Mouse (Mus musculus) Patski (cell line): ENCODE measurements around the gene Rmi2. TPM values are rescaled to one million over a fixed set of nuclear protein-coding genes. Genes with fewer than 3 reads are reported as not detected.
"Not testable (repeated sequence)": the region's sequence is repeated elsewhere in the genome, so short reads cannot be mapped to it uniquely, and the experiment has no call there.

Source experiments
- ATAC-seq: fragments of 100-300 bp; one replicate; pipeline ENCODE4 v1.8.0; 2021
- CTCF ChIA-PET: fragments of 350-600 bp; sonication (Branson Sonifier 250); formaldehyde crosslinking; loops from one replicate; lab custom pipeline; 2022; ENCODE audit warnings: inconsistent platforms; lab: Charles Lee
- POLR2A ChIA-PET: fragments of 350-600 bp; sonication (Branson Sonifier 250); formaldehyde crosslinking; loops from one replicate; lab custom pipeline; 2022; ENCODE audit warnings: antibody characterized with exemption, inconsistent platforms; lab: Charles Lee
- DNase-seq: peaks from one replicate; pipeline ENCODE4 v3.0.0-alpha.2; 2011; ENCODE audit warnings: low read depth, low spot score
- H3K27me3 ChIP-seq: fragments of 371-371 bp; one replicate; pipeline ENCODE4 v1.5.1; 2021
- CTCF ChIP-seq: fragments of 100-300 bp; IDR thresholded peaks from one replicate; pipeline ENCODE4 v1.5.1; 2021
- in situ Hi-C: fragments of 300-500 bp; cut with MboI; formaldehyde crosslinking; loops from 3 replicates; pipeline ENCODE4 v1.11.1; 2018; ENCODE audit warnings: low pct_unique_long_range_greater_than_20kb, mixed read lengths
- polyA plus RNA-seq: library from polyadenylated mRNA; unstranded; gene quantifications from one replicate; pipeline ENCODE4 v1.2.3, GENCODE M21; 2021

The Rmi2 gene
- polyA plus RNA-seq, 1 experiment from 2014 or later = 1.6 TPM

DNA sequence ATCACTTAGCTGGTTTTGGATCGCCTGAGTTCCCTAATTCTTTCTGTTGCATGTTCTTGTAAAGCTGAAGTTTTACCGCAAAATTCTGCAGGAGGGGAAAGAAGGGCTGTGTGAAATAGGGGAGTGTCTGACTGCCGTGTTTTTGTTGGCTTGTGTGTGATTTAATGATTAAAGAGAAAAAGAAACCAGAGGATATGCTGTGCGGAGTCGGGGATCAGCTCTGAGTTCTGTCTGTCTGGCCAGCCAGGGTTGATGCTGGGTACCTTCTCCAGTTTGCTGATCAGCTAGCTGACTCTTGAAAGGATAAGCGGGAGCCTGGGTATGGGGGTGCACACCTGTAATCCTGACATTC, 9.4 kb downstream of the Rmi2 start:
- no peak for TF ChIP-seq CTCF
- DNase-seq (no peak), ATAC-seq (no peak)
- H3K27me3 ChIP-seq = no peaks in the 10 kb centered on the region
- ChIA-PET CTCF (interaction anchor here (1.1 kb wide), 1 partner anchor 204 kb away, joined by 3 read pairs; no protein-coding TSS in a partner anchor), POLR2A (no interaction called here)
- in situ Hi-C loops = no loop called here

DNA sequence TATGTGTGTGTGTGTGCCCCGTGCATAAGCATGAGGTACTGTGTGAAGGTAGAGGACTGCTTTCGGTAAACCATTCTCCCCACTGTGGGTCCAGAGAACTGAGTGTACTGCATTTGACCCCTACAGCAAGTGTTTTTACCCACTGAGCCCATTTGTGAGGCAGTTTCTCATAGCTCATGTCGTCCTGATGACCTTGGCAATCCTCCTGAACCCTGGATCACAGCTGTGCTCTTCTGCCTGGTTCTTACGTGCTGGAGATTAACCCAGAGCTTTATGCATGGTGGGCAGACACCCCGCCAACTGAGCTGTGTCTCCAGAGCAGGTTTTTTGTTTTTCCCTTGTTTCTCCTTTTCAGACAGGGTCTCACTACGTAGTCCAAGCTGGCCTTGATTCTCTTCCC, 11.1 kb downstream of the Rmi2 start:
- ATAC-seq (no peak), DNase-seq (no peak)
- ChIA-PET CTCF (interaction anchor here (0.7 to 3.5 kb wide), 14 partner anchors 8 to 300 kb away, joined by 3 to 18 read pairs (median 6); partner anchors contain the start of genes Socs1 and Tnp2), POLR2A (interaction anchor here (0.6 to 1.0 kb wide), 3 partner anchors 34 to 135 kb away, joined by 3 read pairs; no protein-coding TSS in a partner anchor)
- TF ChIP-seq CTCF = no peak
- no peaks in the 10 kb centered on the region for H3K27me3 ChIP-seq
- in situ Hi-C loops = loop anchor here (5.0 kb wide), 2 partner anchors 209 to 279 kb away; no protein-coding TSS in a partner anchor

DNA sequence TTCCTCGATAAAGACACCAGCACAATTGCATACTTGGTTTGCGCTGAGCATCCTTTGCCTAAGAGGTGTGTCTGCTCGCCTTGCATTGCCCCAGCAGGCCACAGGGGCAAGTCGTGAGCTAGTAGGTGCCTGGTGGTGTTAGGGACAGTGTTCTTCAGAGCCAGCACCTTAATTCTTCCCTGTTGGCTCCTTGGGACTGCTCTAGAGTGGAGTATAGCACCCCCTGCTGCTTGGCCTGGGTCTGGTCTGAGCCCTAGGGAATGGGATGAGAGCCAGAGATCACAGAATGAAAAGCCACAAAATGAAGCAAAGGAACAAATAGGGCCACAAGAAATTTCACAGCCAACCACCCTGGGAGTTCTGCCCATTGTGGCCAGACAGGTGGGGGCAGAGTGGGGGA, 11.6 kb downstream of the Rmi2 start:
- DNase-seq (peak; percentile 62), ATAC-seq (peak; percentile 91)
- in situ Hi-C loops = loop anchor here (5.0 kb wide), 2 partner anchors 209 to 279 kb away; no protein-coding TSS in a partner anchor
- POLR2A ChIA-PET = interaction anchor here (0.6 to 1.0 kb wide), 3 partner anchors 34 to 206 kb away, joined by 3 read pairs; no protein-coding TSS in a partner anchor
- CTCF ChIA-PET = interaction anchor here (0.7 to 3.5 kb wide), 18 partner anchors 9 to 300 kb away, joined by 3 to 18 read pairs (median 6); partner anchors contain the start of genes Socs1 and Tnp2
- TF ChIP-seq CTCF = no peak
- no peaks in the 10 kb centered on the region for H3K27me3 ChIP-seq

DNA sequence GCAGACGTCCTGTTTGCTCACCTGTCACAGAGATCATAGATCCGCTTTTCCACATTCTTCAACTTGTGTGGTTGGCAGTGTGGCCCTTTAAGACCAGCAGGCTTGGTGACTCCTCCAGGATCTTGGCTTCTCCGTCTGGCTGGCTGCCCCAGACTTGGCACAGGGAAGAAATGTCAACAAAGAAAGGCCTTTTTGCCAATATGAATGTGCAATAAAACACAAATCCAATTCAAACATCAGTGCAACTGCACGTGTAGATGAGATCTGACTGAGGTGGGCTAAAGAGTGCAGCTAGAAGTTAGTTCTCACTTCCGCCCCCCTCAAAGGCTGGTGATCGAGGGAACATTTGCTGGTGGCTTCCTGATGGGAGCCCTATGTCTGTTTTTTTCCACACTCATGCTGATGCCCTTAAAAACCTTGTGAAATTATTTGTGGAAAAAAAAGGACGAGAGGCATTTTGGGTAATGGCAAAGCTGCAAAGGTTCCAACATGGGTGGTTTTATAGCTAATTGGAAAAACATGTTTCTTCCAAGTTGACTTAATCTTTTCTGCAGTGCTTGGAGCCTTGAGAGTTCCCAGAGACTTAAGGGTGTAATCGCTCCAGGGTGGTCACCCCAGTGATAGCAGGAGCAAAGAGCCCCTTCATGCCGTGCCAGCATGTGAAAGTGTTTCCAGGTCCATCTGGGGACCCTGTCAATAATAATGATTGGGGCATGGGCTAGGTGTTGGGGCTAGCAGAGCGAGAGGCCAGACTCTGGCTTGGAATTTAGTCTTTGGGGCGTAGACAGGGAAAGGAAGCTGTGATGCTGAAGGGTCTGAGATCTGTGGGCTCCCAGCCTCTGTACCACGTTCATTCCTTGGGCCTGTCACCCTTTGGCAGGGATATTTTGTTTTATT, 15.4 kb downstream of the Rmi2 start:
- POLR2A ChIA-PET = no interaction called here

DNA sequence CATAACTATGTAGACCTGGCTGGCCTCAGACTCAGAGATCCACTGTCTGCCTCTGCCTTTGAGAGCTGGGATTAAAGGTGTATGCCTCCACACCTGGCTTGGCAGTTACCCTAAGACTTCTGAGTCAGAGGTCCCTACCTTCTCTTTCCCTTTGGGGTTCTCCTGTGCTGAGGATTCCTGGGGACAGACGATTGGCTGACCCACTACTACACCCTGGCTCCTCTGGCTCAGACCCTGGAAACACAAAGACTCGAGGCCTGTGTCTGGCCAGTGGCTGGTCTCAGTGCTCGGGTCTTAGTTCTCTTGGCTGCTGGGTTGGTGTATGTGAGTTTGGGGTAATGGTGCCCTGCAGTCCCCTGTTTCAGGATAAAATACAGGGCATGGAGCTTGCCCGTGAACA, 16.0 kb downstream of the Rmi2 start:
- no peaks in the 10 kb centered on the region for H3K27me3 ChIP-seq
- DNase-seq (no peak), ATAC-seq (no peak)
- no peak for TF ChIP-seq CTCF
- ChIA-PET CTCF (interaction anchor here (0.9 kb wide), 1 partner anchor 281 kb away, joined by 3 read pairs; no protein-coding TSS in a partner anchor), POLR2A (no interaction called here)
- in situ Hi-C loops = no loop called here

More for the DNA sequence above, 15.4 kb downstream of the Rmi2 start:
- in situ Hi-C loops = loop anchor here (5.0 kb wide), 2 partner anchors 213 to 283 kb away; no protein-coding TSS in a partner anchor
- no peak for DNase-seq
- CTCF ChIA-PET = interaction anchor here (0.6 to 1.3 kb wide), 3 partner anchors 12 to 280 kb away, joined by 3 read pairs; no protein-coding TSS in a partner anchor
- no peak for ATAC-seq
- no peaks in the 10 kb centered on the region for H3K27me3 ChIP-seq
- TF ChIP-seq CTCF = no peak

DNA sequence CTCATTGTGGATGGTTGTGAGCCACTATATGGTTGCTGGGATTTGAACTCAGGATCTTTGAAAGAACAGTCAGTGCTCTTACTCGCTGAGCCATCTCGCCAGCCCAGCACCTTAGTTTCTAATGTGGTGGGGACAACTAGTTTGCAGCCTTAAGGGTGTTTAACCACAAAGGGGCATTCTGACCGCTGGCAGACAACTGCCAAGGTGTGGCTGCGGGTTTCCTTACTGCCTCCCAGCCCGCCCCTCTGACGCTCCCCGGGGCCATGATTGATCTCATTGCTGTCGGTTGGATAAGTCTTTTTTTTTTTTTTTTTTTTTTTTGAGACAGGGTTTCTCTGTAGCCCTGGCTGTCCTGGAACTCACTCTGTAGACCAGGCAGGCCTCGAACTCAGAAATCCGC, 17.4 kb downstream of the Rmi2 start:
- H3K27me3 ChIP-seq, ATAC-seq, in situ Hi-C loops, DNase-seq, CTCF ChIA-PET, POLR2A ChIA-PET: not testable (repeated sequence)

DNA sequence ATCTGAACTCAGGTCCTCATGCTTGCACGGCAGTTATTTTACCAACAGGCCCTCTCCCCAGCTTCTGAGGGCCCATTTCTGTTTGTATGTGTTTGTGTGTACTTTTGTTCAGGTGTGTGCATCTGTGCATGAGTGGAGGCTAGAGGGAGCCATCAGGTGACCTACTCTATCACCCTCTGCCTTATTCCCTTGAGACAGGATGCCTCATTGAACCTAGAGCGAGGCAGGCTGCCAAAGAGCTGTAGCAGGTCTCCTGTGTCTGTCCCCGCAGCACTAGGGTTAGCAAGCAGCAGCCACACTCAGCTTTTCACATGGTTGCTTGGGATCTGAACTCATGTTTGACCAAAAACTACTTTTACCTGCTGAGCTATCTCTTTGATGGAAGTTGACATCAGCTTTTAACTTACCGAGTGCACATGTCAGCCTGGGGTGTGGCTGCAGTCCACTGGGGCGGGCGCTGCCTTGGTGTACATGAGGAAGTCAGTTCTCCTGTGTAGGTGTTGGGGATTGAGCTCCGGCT, 24.9 kb downstream of the Rmi2 start:
- ChIA-PET CTCF (interaction anchor here (1.0 to 3.4 kb wide), 3 partner anchors 8 to 290 kb away, joined by 3 to 17 read pairs (median 5); no protein-coding TSS in a partner anchor), POLR2A (no interaction called here)
- H3K27me3 ChIP-seq = no peaks in the 10 kb centered on the region
- ATAC-seq (no peak), DNase-seq (no peak)
- in situ Hi-C loops = no loop called here
- no peak for TF ChIP-seq CTCF

DNA sequence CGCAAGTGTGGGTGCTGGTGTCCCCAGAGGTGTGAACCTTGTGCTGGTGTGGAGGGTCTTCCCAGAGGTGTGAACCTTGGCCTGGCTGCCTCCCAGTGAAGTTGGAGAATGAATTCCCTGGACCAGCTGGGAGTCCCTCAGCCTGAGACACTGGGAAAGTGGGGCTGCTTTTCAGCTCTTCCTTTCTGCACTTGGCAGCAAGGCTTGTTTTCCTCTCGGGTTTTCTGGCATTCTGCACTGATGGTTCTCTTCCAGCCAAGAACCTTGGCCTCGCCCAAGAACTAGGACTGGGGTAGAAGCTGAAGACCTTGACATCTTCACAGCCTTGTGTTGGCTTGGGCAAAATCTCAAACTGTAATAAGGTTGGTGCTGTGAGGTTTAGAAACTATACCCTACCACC, 26.5 kb downstream of the Rmi2 start:
- CTCF ChIA-PET = interaction anchor here (1.4 kb wide), 1 partner anchor 290 kb away, joined by 3 read pairs; no protein-coding TSS in a partner anchor
- POLR2A ChIA-PET = no interaction called here
- ATAC-seq (no peak), DNase-seq (no peak)
- no peak for TF ChIP-seq CTCF
- H3K27me3 ChIP-seq = no peaks in the 10 kb centered on the region
- in situ Hi-C loops = no loop called here

DNA sequence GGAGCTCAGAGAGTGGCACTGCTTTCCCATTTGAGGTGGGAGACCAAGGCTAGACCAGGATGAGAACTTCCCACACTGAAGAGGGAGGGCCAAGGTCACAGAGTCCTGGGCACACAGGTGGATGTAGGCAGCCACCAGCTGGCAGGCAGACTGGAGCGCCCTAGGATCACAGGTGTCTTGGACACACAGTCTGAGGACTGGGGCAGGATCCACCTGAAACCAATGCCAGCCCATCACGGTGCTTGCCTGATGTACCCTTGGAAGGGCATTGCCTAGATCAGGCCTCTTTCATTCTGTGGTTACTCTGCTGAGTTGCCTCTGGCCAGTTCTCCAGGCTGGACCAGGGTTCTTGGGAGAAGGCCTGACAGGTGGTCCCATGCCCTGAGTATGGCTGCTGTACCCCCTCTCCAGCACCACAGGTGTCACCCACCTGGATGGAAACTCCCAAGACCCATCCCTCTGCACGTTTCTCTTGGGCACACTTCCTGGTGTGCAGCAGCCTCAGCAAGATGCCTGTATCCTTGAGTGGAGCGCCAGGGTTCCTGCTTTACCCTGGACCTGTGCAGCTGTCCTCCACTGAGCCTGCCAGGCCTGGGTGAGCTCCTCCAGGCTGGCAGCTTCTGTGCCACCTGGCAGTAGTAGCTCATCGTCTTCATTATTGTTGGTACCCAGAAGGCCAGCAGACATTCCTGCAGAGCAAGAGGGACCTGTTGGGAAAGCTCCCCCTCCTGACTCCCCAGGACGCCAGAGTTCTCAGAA, 30.2 kb downstream of the Rmi2 start:
- no peak for DNase-seq
- ChIA-PET POLR2A (no interaction called here), CTCF (interaction anchor here (1.1 to 2.4 kb wide), 5 partner anchors 18 to 295 kb away, joined by 3 to 12 read pairs (median 5); partner anchors contain the start of gene Socs1)
- H3K27me3 ChIP-seq = no peaks in the 10 kb centered on the region
- no peak for ATAC-seq
- in situ Hi-C loops = no loop called here
- TF ChIP-seq CTCF = no peak

DNA sequence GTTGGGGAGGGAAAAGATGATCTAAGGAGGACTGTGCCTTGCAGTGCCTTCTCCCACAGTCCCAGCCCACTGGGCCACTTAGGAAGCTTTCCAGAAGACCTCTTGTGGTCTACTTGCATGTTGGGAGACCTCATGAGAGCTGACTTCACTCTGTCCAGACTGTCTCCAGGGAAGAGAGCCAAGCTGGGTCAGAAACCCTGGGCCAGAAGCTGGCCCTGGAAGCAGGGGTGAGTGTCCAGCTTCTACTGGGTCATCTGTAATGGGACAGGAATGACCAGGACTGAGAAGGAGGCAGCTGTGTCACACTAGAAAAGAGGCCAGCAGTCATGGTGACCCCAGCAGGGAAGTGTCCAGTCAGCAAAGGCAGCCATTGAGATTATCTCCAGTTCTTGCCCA, 30.7 kb downstream of the Rmi2 start:
- no peaks in the 10 kb centered on the region for H3K27me3 ChIP-seq
- in situ Hi-C loops = no loop called here
- TF ChIP-seq CTCF = no peak
- CTCF ChIA-PET = interaction anchor here (1.3 to 3.4 kb wide), 5 partner anchors 7 to 295 kb away, joined by 3 to 17 read pairs (median 6); partner anchors contain the start of gene Socs1
- POLR2A ChIA-PET = no interaction called here
- ATAC-seq (no peak), DNase-seq (no peak)
